Mouse (Mus musculus) midbrain, embryonic 10.5 days (tissue): ENCODE results near the gene Fes. TPM values are rescaled to one million over a fixed set of nuclear protein-coding genes. Genes with fewer than 3 reads are reported as not detected.
A peak's percentile ranks its signal among the peaks of the same experiment; 100 is the strongest.

Experiments
- DNase-seq: peaks from one replicate; pipeline ENCODE4 v3.0.0-alpha.2; 2017; ENCODE audit warnings: low spot score
- H3K27ac ChIP-seq: fragments of 300-500 bp; sonication (generic); replicated peaks from 2 replicates; pipeline ENCODE4 v1.5.1; 2016; ENCODE audit warnings: mild to moderate bottlenecking
- H3K27me3 ChIP-seq: fragments of 300-500 bp; sonication (generic); 2 replicates; pipeline ENCODE4 v1.6.1; 2016; ENCODE audit warnings: low read depth, mild to moderate bottlenecking; ENCODE audit not compliant: poor library complexity, severe bottlenecking
- H3K36me3 ChIP-seq: fragments of 300-500 bp; sonication (generic); 2 replicates; pipeline ENCODE4 v1.6.1; 2016; ENCODE audit warnings: mild to moderate bottlenecking, moderate library complexity
- H3K4me1 ChIP-seq: fragments of 300-500 bp; sonication (generic); 2 replicates; pipeline ENCODE4 v1.6.1; 2016
- H3K4me3 ChIP-seq: fragments of 300-500 bp; sonication (generic); 2 replicates; pipeline ENCODE4 v1.5.1; 2016; ENCODE audit warnings: mild to moderate bottlenecking, moderate library complexity
- H3K9me3 ChIP-seq: fragments of 300-500 bp; sonication (generic); replicated peaks from 2 replicates; pipeline ENCODE4 v1.6.1; 2016; ENCODE audit warnings: mild to moderate bottlenecking
- WGBS: fragments of 180-500 bp; shearing (Covaris S2); methylation state at CpG from one replicate; pipeline ENCODE4 v1.1.7; 2016; 5-methylcytosine and 5-hydroxymethylcytosine counted together
- polyA plus RNA-seq: library from polyadenylated mRNA; unstranded; fragments of >200 nt; fragmentation: Nextera tagmentation; extraction: Ambion mirVana; gene quantifications from 2 replicates; pipeline ENCODE4 v1.2.1, GENCODE M21; 2016

Gene Fes
- polyA plus RNA-seq, 1 experiment from 2014 or later: 9.1 TPM

- no peak for DNase-seq
- Histone ChIP-seq H3K27me3 (no peaks in the 10 kb centered on the region), H3K27ac (peak overlapping the region; percentile 93; the same call in 1 of the 2 replicates), H3K36me3 (peaks cover 34% of the 10 kb centered on the region), H3K4me1 (peaks cover 17% of the 10 kb centered on the region), H3K4me3 (peak overlapping the region; percentile 96), H3K9me3 (no peaks in the 10 kb centered on the region)
- 60% methylated on average over 4 of the region's 4 CpGs for WGBS
These were observed 17.7 kb downstream of the Fes start for GRCm38 (mm10) chr7:80369967-80370431.

DNA sequence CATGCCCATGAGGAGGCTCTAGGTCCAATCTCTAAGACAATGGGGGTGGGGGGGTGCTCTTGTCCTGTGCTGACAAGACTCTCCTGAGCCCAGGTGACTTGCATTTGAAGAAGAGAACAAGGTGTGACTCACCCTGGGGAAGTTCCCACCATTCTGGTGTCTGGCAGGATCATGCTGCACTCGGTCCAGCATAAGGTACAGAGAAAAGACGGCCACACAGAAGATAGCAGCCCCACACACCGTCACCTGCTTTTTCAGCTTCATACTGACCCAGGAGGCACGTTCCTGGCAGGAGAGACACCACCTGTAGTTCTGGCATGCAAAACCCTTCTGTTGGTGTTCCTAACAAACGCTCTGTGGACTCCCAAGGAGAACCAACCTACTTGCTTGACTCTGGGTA is 18.3 kb downstream of the Fes start:
- peaks cover 39% of the 10 kb centered on the region for H3K36me3 ChIP-seq
- H3K4me3 ChIP-seq: peak overlapping the region; percentile 96; the same call in 1 of the 2 replicates
- DNase-seq: no peak
- H3K27ac ChIP-seq: no peak overlapping the region
- H3K9me3 ChIP-seq: no peaks in the 10 kb centered on the region
- WGBS: 73% methylated on average over 5 of the region's 5 CpGs
- H3K4me1 ChIP-seq: peaks cover 17% of the 10 kb centered on the region
- H3K27me3 ChIP-seq: no peaks in the 10 kb centered on the region

DNA sequence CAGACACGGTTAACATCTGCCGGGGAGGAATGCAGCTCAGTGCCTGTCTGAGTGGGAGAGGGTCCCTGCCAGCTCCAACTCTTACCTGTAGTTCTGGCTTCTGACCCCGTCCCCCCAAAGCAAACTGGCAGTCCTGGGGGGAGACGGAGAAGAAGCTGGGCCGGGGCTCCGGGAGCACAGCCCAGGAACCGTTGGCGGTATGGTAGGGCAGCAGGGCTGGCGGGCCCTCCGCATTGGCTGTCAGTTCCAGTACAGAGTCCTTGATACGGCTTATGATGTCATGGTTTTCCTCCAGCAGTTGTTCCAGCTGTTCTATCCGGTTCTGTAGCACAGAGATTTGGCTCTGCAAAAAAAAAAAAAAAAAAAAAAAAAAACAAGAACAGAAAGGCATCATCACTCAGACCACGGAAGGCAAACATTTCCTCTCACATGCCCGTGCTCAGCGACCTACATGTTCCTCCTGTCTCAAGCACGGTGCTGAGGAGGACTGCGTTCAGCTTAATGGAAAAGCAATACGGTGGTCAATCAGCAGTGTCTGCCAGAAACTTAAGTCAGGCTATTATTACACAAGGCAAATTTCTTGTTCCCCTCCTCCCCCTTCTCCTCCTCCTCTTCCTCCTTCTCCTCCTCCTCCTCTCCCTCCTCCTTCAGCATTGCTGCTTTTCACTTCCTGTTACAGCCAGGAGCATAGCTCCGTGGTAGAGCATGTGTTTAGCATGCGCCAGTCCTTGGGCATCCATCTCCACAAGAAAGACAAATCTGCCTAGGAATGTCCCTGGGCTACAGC is 18.9 kb downstream of the Fes start:
- WGBS: 91% methylated on average over 20 of the region's 20 CpGs
- Histone ChIP-seq H3K27me3 (no peaks in the 10 kb centered on the region), H3K4me1 (peaks cover 17% of the 10 kb centered on the region), H3K36me3 (peaks cover 46% of the 10 kb centered on the region), H3K9me3 (no peaks in the 10 kb centered on the region), H3K27ac (no peak overlapping the region), H3K4me3 (0 out of 2 replicates have a peak overlapping the region, but pooled peaks have one; percentile 96)
- no peak for DNase-seq

GRCm38 (mm10) chr7:80368009-80368408 is 19.7 kb downstream of the Fes start:
- Histone ChIP-seq H3K27me3 (no peaks in the 10 kb centered on the region), H3K27ac (no peak overlapping the region), H3K4me3 (no peak overlapping the region), H3K9me3 (no peaks in the 10 kb centered on the region), H3K4me1 (peaks cover 17% of the 10 kb centered on the region), H3K36me3 (peaks cover 54% of the 10 kb centered on the region)
- 89% methylated on average over 9 of the region's 9 CpGs for WGBS
- DNase-seq: no peak

DNA sequence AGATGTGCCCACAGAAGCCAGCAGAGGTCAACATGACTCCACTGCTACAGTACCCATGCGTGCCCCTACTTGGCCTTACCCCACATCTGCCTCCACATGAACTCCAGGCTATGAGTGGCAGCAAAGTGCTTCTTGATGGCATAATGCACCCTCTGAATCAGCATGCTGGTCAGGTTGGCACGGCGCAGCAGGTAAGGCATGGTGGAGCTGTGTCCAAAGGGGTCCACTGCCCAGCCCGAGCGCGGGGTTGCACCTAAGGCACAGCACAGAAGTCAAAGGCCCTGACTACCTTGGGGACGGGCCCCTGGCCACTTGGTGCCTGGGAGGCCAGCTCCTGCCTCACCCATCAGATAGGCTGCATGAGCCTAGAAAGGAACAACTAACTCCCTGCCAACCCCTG is 20.5 kb downstream of the Fes start:
- H3K36me3 ChIP-seq: peaks cover 62% of the 10 kb centered on the region
- H3K4me3 ChIP-seq: no peak overlapping the region
- DNase-seq: no peak
- H3K4me1 ChIP-seq: peaks cover 17% of the 10 kb centered on the region
- H3K27ac ChIP-seq: no peak overlapping the region
- no peaks in the 10 kb centered on the region for H3K9me3 ChIP-seq
- no peaks in the 10 kb centered on the region for H3K27me3 ChIP-seq
- WGBS: 95% methylated on average over 7 of the region's 7 CpGs

DNA sequence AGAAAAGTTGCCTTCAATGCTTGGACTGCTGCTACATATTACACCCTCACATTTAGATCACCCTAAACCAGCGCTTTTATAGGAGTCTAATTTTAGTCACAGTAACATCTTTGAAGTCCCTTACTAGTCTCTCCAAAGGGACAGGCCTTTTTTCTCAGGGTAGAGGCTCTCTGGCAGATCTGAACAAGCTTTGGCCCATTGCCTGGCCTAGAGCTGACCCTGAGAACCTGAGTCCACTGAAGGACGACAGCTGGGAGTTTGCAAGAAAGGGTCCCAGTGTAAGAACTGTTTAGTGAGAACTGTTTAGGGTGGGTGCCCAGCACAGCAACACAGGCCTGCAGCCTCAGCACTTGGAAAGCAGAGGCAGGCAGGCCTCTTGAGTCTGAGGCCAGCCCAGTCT is 22.0 kb downstream of the Fes start:
- H3K36me3 ChIP-seq: peaks cover 76% of the 10 kb centered on the region
- no peak overlapping the region for H3K4me3 ChIP-seq
- no peaks in the 10 kb centered on the region for H3K9me3 ChIP-seq
- WGBS: 94% methylated on average over 2 of the region's 2 CpGs
- no peaks in the 10 kb centered on the region for H3K27me3 ChIP-seq
- H3K4me1 ChIP-seq: peaks cover 17% of the 10 kb centered on the region
- no peak for DNase-seq
- no peak overlapping the region for H3K27ac ChIP-seq

- no peaks in the 10 kb centered on the region for H3K27me3 ChIP-seq
- H3K9me3 ChIP-seq: no peaks in the 10 kb centered on the region
- 81% methylated on average over 3 of the region's 3 CpGs for WGBS
- H3K4me3 ChIP-seq: no peak overlapping the region
- peaks cover 97% of the 10 kb centered on the region for H3K36me3 ChIP-seq
- DNase-seq: no peak
- peaks cover 20% of the 10 kb centered on the region for H3K4me1 ChIP-seq
- H3K27ac ChIP-seq: no peak overlapping the region
These were observed 27.3 kb downstream of the Fes start for GRCm38 (mm10) chr7:80360435-80360834.

GRCm38 (mm10) chr7:80358039-80358438 is 29.7 kb downstream of the Fes start:
- Histone ChIP-seq H3K27ac (0 out of 2 replicates have a peak overlapping the region, but pooled peaks have one; percentile 28), H3K27me3 (no peaks in the 10 kb centered on the region), H3K9me3 (no peaks in the 10 kb centered on the region), H3K4me1 (peaks cover 20% of the 10 kb centered on the region), H3K36me3 (peaks cover 95% of the 10 kb centered on the region), H3K4me3 (no peak overlapping the region)
- WGBS: 79% methylated on average over 4 of the region's 4 CpGs
- DNase-seq: no peak

GRCm38 (mm10) chr7:80357156-80357555 is 30.6 kb downstream of the Fes start:
- peaks cover 95% of the 10 kb centered on the region for H3K36me3 ChIP-seq
- H3K27me3 ChIP-seq: no peaks in the 10 kb centered on the region
- peak overlapping the region; percentile 69 for H3K27ac ChIP-seq
- no peaks in the 10 kb centered on the region for H3K9me3 ChIP-seq
- WGBS: 34% methylated on average over 8 of the region's 8 CpGs
- DNase-seq: peak; percentile 49
- no peak overlapping the region for H3K4me3 ChIP-seq
- peaks cover 20% of the 10 kb centered on the region for H3K4me1 ChIP-seq

GRCm38 (mm10) chr7:80356351-80356750 is 31.4 kb downstream of the Fes start:
- peaks cover 94% of the 10 kb centered on the region for H3K36me3 ChIP-seq
- peaks cover 20% of the 10 kb centered on the region for H3K4me1 ChIP-seq
- no peak for DNase-seq
- H3K27ac ChIP-seq: peak overlapping the region; percentile 69; the same call in 1 of the 2 replicates
- no peaks in the 10 kb centered on the region for H3K9me3 ChIP-seq
- H3K27me3 ChIP-seq: no peaks in the 10 kb centered on the region
- 89% methylated on average over 13 of the region's 13 CpGs for WGBS
- H3K4me3 ChIP-seq: no peak overlapping the region

- Histone ChIP-seq H3K4me3 (no peak overlapping the region), H3K4me1 (peaks cover 21% of the 10 kb centered on the region), H3K36me3 (peaks cover 74% of the 10 kb centered on the region), H3K9me3 (no peaks in the 10 kb centered on the region), H3K27me3 (no peaks in the 10 kb centered on the region), H3K27ac (no peak overlapping the region)
- WGBS: 92% methylated on average over 8 of the region's 8 CpGs
- no peak for DNase-seq
These were observed 34.8 kb downstream of the Fes start for GRCm38 (mm10) chr7:80352920-80353319.

- peaks cover 56% of the 10 kb centered on the region for H3K36me3 ChIP-seq
- no peak for DNase-seq
- H3K27me3 ChIP-seq: no peaks in the 10 kb centered on the region
- H3K9me3 ChIP-seq: no peaks in the 10 kb centered on the region
- H3K4me3 ChIP-seq: no peak overlapping the region
- peaks cover 9% of the 10 kb centered on the region; the same call in 1 of the 2 replicates for H3K4me1 ChIP-seq
- WGBS: 80% methylated on average over 2 of the region's 2 CpGs
- no peak overlapping the region for H3K27ac ChIP-seq
These were observed 36.9 kb downstream of the Fes start for GRCm38 (mm10) chr7:80350808-80351207.
